28 mouse cellular contexts compared by ENCODE assay signal in the genomic region with DNA sequence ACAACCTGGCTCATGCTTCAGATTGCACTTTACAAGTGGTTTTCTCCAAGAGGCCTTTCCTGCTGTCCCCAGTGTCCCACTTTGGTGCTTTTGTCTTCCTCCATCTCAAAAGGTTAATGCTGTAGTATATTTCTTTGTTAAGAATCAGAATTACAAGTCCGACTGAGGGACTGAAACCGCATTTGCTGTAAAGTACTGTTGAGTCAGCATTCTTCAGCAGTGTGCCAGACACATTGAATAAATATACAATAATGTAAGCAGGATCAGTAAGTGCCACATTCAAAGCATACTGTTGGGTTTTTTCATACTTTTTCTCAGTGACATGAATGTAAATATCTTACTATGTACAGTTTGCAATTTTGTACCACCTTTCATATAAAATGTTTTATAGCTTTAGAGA.
"Had no signal": no experiment of that assay in that cellular context is flagged by ENCODE, and none has a peak within 500 bp of the region (broad histone marks: within the 10 kb centered on the region; RNA-seq: fewer than 3 reads in every experiment).

No protein-coding gene starts in this region.

- H3K36me3 ChIP-seq: heart, embryonic 13.5 days; heart, embryonic 15.5 days; hindbrain, embryonic 13.5 days; hindbrain, embryonic 15.5 days; kidney, embryonic 15.5 days; limb, embryonic 12.5 days; liver, embryonic 13.5 days; liver, embryonic 15.5 days had no signal

- H3K9me3 ChIP-seq: heart, embryonic 13.5 days; heart, embryonic 15.5 days; hindbrain, embryonic 13.5 days; hindbrain, embryonic 15.5 days; kidney, embryonic 15.5 days; limb, embryonic 12.5 days; liver, embryonic 13.5 days; liver, embryonic 15.5 days had no signal

- H3K4me1 ChIP-seq: heart, embryonic 13.5 days; heart, embryonic 15.5 days; hindbrain, embryonic 13.5 days; hindbrain, embryonic 15.5 days; kidney, embryonic 15.5 days; liver, embryonic 13.5 days; liver, embryonic 15.5 days had no signal

- H3K27ac ChIP-seq: heart, adult 2 months; heart, embryonic 13.5 days; heart, embryonic 15.5 days; hindbrain, embryonic 13.5 days; hindbrain, embryonic 15.5 days; hindbrain, postnatal 0 days; kidney, embryonic 15.5 days; kidney, postnatal 0 days; limb, embryonic 12.5 days; liver, embryonic 13.5 days; liver, embryonic 15.5 days had no signal

- H3K27me3 ChIP-seq: heart, embryonic 13.5 days; heart, embryonic 15.5 days; hindbrain, embryonic 13.5 days; hindbrain, embryonic 15.5 days; kidney, embryonic 15.5 days; limb, embryonic 12.5 days; liver, embryonic 13.5 days; liver, embryonic 15.5 days had no signal

- H3K4me2 ChIP-seq: heart, embryonic 11.5 days; heart, embryonic 13.5 days; heart, embryonic 15.5 days; hindbrain, embryonic 13.5 days; hindbrain, embryonic 15.5 days; kidney, embryonic 15.5 days; limb, embryonic 12.5 days; liver, embryonic 11.5 days; liver, embryonic 13.5 days; liver, embryonic 15.5 days had no signal

- ATAC-seq: hindbrain, postnatal 0 days; intestine, embryonic 16.5 days had no signal

- DNase-seq: gastrocnemius, postnatal 14 days; gastrocnemius, postnatal 36 days; heart, adult 11 months; heart, adult 2 months; heart, postnatal 14 days; heart, postnatal 36 days; kidney, adult 11 months; kidney, adult 2 months; kidney, adult 9 months; kidney, postnatal 14 days; kidney, postnatal 36 days; layer of hippocampus, adult 9-11 months; layer of hippocampus, postnatal 36 days; left cerebral cortex, postnatal 4 days; liver; liver, embryonic 13.5 days had no signal

- H3K9ac ChIP-seq: heart, embryonic 13.5 days; heart, embryonic 15.5 days; hindbrain, embryonic 13.5 days; hindbrain, embryonic 15.5 days; kidney, embryonic 15.5 days; limb, embryonic 12.5 days; liver, embryonic 13.5 days; liver, embryonic 15.5 days had no signal

- H3K4me3 ChIP-seq: heart, adult 2 months; heart, embryonic 13.5 days; heart, embryonic 15.5 days; hindbrain, embryonic 13.5 days; hindbrain, embryonic 15.5 days; kidney, embryonic 15.5 days; limb, embryonic 12.5 days; liver, embryonic 13.5 days; liver, embryonic 15.5 days had no signal
